Comparison of ENCODE assay signal across 15 mouse cellular contexts in the genomic region with DNA sequence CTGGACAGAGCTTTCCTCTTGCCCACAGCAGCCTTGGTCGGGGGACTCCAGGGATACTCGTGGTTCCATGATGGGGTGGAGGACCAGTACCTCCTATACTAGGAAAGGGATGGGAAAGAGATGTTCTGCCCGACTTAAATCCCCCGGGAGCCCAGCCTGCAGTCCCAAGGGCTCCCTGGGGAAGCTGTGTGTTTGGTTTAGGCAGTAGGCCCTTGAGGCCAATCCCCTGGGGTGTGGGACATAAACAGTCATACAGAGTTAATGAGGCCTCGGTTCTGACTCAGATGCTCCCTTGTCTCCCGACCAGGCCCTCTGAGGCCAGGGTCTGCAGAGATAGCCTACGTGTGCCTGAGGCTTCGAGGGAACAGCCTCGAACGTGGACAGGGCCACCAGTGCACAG.
DNase-seq lines count a peak whose midpoint lies in the region; ATAC-seq and TF ChIP-seq lines count a peak whose summit lies in the region.
"Had no signal": no experiment of that assay in that cellular context is flagged by ENCODE, and none has a peak within 500 bp of the region (broad histone marks: within the 10 kb centered on the region; RNA-seq: fewer than 3 reads in every experiment).

No protein-coding gene starts in this region.

- 61% methylated on average over 10 of the region's 10 CpGs for WGBS in embryonic facial prominence, embryonic 14.5 days
- WGBS in embryonic facial prominence, embryonic 10.5 days: 64% methylated on average over 10 of the region's 10 CpGs
- WGBS in hindbrain, embryonic 16.5 days: 61% methylated on average over 10 of the region's 10 CpGs
- WGBS in hindbrain, postnatal 0 days: 63% methylated on average over 10 of the region's 10 CpGs
- 67% methylated on average over 10 of the region's 10 CpGs for WGBS in midbrain, embryonic 12.5 days
- 62% methylated on average over 10 of the region's 10 CpGs for WGBS in midbrain, embryonic 16.5 days
- WGBS in stomach, embryonic 15.5 days: 64% methylated on average over 10 of the region's 10 CpGs

- H3K4me1 ChIP-seq in embryonic facial prominence, embryonic 14.5 days (ENCODE audit: control insufficient read depth, insufficient read depth, low read length): no peaks in the 10 kb centered on the region
- peaks cover 16% of the 10 kb centered on the region; the same call in 1 of the 2 replicates for H3K4me1 ChIP-seq in embryonic facial prominence, embryonic 10.5 days
- peaks cover 11% of the 10 kb centered on the region for H3K4me1 ChIP-seq in hindbrain, embryonic 16.5 days (ENCODE audit: control insufficient read depth, insufficient read depth, low read depth, low read length)
- no peaks in the 10 kb centered on the region for H3K4me1 ChIP-seq in hindbrain, postnatal 0 days (ENCODE audit: insufficient read depth, low read length)
- peaks cover 6% of the 10 kb centered on the region for H3K4me1 ChIP-seq in midbrain, embryonic 12.5 days
- H3K4me1 ChIP-seq in midbrain, embryonic 16.5 days (ENCODE audit: control insufficient read depth, insufficient read depth, low read length): 0 out of 2 replicates have a peak, but pooled peaks cover 5% of the 10 kb centered on the region
- H3K4me1 ChIP-seq in stomach, embryonic 15.5 days: peaks cover 6% of the 10 kb centered on the region

- TF ChIP-seq CTCF in hindbrain, postnatal 0 days (IDR thresholded peaks at IDR 0.05; ENCODE audit: low read depth): no peak

- ATAC-seq in embryonic facial prominence, embryonic 14.5 days (ENCODE audit: low read depth): peak; percentile 42; the same call in 1 of the 2 replicates
- ATAC-seq in hindbrain, embryonic 16.5 days: no peak
- ATAC-seq in hindbrain, postnatal 0 days: no peak
- no peak for ATAC-seq in midbrain, embryonic 12.5 days (ENCODE audit: low FRiP score, low read depth)
- ATAC-seq in midbrain, embryonic 16.5 days: no peak
- no peak for ATAC-seq in stomach, embryonic 15.5 days (ENCODE audit: insufficient read depth, low FRiP score, low read depth)
- ATAC-seq: inflammation-experienced regulatory T-cells, adult 6 months had no signal

- H3K27me3 ChIP-seq in embryonic facial prominence, embryonic 14.5 days (replicated peaks; ENCODE audit: control insufficient read depth, insufficient read depth, low read length): no peaks in the 10 kb centered on the region
- H3K27me3 ChIP-seq in embryonic facial prominence, embryonic 10.5 days (replicated peaks; ENCODE audit: low read depth, poor library complexity, severe bottlenecking): no peaks in the 10 kb centered on the region
- H3K27me3 ChIP-seq in hindbrain, embryonic 16.5 days (replicated peaks; ENCODE audit: control insufficient read depth, insufficient read depth, low read length): no peaks in the 10 kb centered on the region
- no peaks in the 10 kb centered on the region for H3K27me3 ChIP-seq in hindbrain, postnatal 0 days (ENCODE audit: insufficient read depth, low read length)
- no peaks in the 10 kb centered on the region for H3K27me3 ChIP-seq in midbrain, embryonic 12.5 days
- no peaks in the 10 kb centered on the region for H3K27me3 ChIP-seq in midbrain, embryonic 16.5 days (ENCODE audit: control insufficient read depth, insufficient read depth, low read depth, low read length)
- no peaks in the 10 kb centered on the region for H3K27me3 ChIP-seq in stomach, embryonic 15.5 days (replicated peaks)
- H3K27me3 ChIP-seq: forebrain, embryonic 12.5 days; heart, embryonic 15.5 days had no signal

- no peak overlapping the region for H3K4me2 ChIP-seq in embryonic facial prominence, embryonic 14.5 days (ENCODE audit: low read depth, low read length)
- H3K4me2 ChIP-seq in hindbrain, embryonic 16.5 days (ENCODE audit: low read length): no peak overlapping the region
- H3K4me2 ChIP-seq in hindbrain, postnatal 0 days (ENCODE audit: low read depth, low read length): no peak overlapping the region
- H3K4me2 ChIP-seq in midbrain, embryonic 12.5 days (replicated peaks): no peak overlapping the region
- no peak overlapping the region for H3K4me2 ChIP-seq in midbrain, embryonic 16.5 days (ENCODE audit: low read length)
- H3K4me2 ChIP-seq in stomach, embryonic 15.5 days: no peak overlapping the region
- H3K4me2 ChIP-seq: forebrain, embryonic 12.5 days; heart, embryonic 15.5 days; liver, embryonic 11.5 days; midbrain, embryonic 11.5 days had no signal

- no peak overlapping the region for H3K9ac ChIP-seq in embryonic facial prominence, embryonic 14.5 days (ENCODE audit: low read depth, low read length)
- no peak overlapping the region; the same call in 1 of the 2 replicates for H3K9ac ChIP-seq in hindbrain, embryonic 16.5 days (ENCODE audit: low read depth, low read length)
- no peak overlapping the region for H3K9ac ChIP-seq in hindbrain, postnatal 0 days (replicated peaks; ENCODE audit: low read length)
- no peak overlapping the region for H3K9ac ChIP-seq in midbrain, embryonic 12.5 days (replicated peaks)
- no peak overlapping the region for H3K9ac ChIP-seq in midbrain, embryonic 16.5 days (ENCODE audit: low read depth, low read length)
- H3K9ac ChIP-seq in stomach, embryonic 15.5 days: no peak overlapping the region
- H3K9ac ChIP-seq: forebrain, embryonic 12.5 days; heart, embryonic 15.5 days had no signal

- no peak overlapping the region for H3K4me3 ChIP-seq in embryonic facial prominence, embryonic 14.5 days (ENCODE audit: low read depth, low read length)
- H3K4me3 ChIP-seq in embryonic facial prominence, embryonic 10.5 days: no peak overlapping the region
- H3K4me3 ChIP-seq in hindbrain, embryonic 16.5 days (ENCODE audit: low read length): no peak overlapping the region
- H3K4me3 ChIP-seq in hindbrain, postnatal 0 days (ENCODE audit: low read length): no peak overlapping the region
- H3K4me3 ChIP-seq in midbrain, embryonic 12.5 days: no peak overlapping the region
- no peak overlapping the region for H3K4me3 ChIP-seq in midbrain, embryonic 16.5 days (ENCODE audit: low read depth, low read length)
- no peak overlapping the region for H3K4me3 ChIP-seq in stomach, embryonic 15.5 days (replicated peaks)
- H3K4me3 ChIP-seq: forebrain, embryonic 12.5 days; heart, embryonic 15.5 days had no signal

- no peak overlapping the region for H3K27ac ChIP-seq in embryonic facial prominence, embryonic 14.5 days (replicated peaks; ENCODE audit: low read depth, low read length)
- H3K27ac ChIP-seq in embryonic facial prominence, embryonic 10.5 days (replicated peaks): no peak overlapping the region
- 0 out of 2 replicates have a peak overlapping the region, but pooled peaks have one; percentile 23 for H3K27ac ChIP-seq in hindbrain, embryonic 16.5 days (ENCODE audit: low read depth, low read length)
- H3K27ac ChIP-seq in hindbrain, postnatal 0 days: no peak overlapping the region
- 0 out of 2 replicates have a peak overlapping the region, but pooled peaks have one; percentile 10 for H3K27ac ChIP-seq in midbrain, embryonic 12.5 days (replicated peaks)
- no peak overlapping the region; the same call in 1 of the 2 replicates for H3K27ac ChIP-seq in midbrain, embryonic 16.5 days (ENCODE audit: low read length)
- peak overlapping the region; percentile 38 for H3K27ac ChIP-seq in stomach, embryonic 15.5 days
- H3K27ac ChIP-seq: forebrain, embryonic 12.5 days; heart, embryonic 15.5 days had no signal

- H3K36me3 ChIP-seq in embryonic facial prominence, embryonic 14.5 days (ENCODE audit: control insufficient read depth, insufficient read depth, low read length): peaks cover 3% of the 10 kb centered on the region; the same call in 1 of the 2 replicates
- peaks cover 34% of the 10 kb centered on the region for H3K36me3 ChIP-seq in embryonic facial prominence, embryonic 10.5 days (replicated peaks)
- H3K36me3 ChIP-seq in hindbrain, embryonic 16.5 days (ENCODE audit: control insufficient read depth, insufficient read depth, low read length): peaks cover 4% of the 10 kb centered on the region; the same call in 1 of the 2 replicates
- no peaks in the 10 kb centered on the region for H3K36me3 ChIP-seq in hindbrain, postnatal 0 days (ENCODE audit: insufficient read depth, low read length)
- H3K36me3 ChIP-seq in midbrain, embryonic 12.5 days: peaks cover 18% of the 10 kb centered on the region; the same call in 1 of the 2 replicates
- H3K36me3 ChIP-seq in midbrain, embryonic 16.5 days (ENCODE audit: control insufficient read depth, insufficient read depth, low read length): no peaks in the 10 kb centered on the region
- H3K36me3 ChIP-seq in stomach, embryonic 15.5 days: no peaks in the 10 kb centered on the region
- H3K36me3 ChIP-seq: heart, embryonic 15.5 days had no signal

- DNase-seq in embryonic facial prominence, embryonic 14.5 days (ENCODE audit: low spot score): no peak
- no peak for DNase-seq in embryonic facial prominence, embryonic 10.5 days (ENCODE audit: low spot score)
- no peak for DNase-seq in hindbrain, postnatal 0 days (ENCODE audit: low spot score)
- no peak for DNase-seq in cerebellum, adult 11 months
- DNase-seq: cerebellum, postnatal 10 days; lung, postnatal 14 days had no signal

- H3K9me3 ChIP-seq in embryonic facial prominence, embryonic 14.5 days (ENCODE audit: control insufficient read depth, low read length): peaks cover 9% of the 10 kb centered on the region
- peaks cover 4% of the 10 kb centered on the region; the same call in 1 of the 2 replicates for H3K9me3 ChIP-seq in embryonic facial prominence, embryonic 10.5 days
- peaks cover 4% of the 10 kb centered on the region; the same call in 1 of the 2 replicates for H3K9me3 ChIP-seq in hindbrain, embryonic 16.5 days (ENCODE audit: control insufficient read depth, low read length)
- no peaks in the 10 kb centered on the region for H3K9me3 ChIP-seq in hindbrain, postnatal 0 days (ENCODE audit: low read length)
- H3K9me3 ChIP-seq in midbrain, embryonic 12.5 days: peaks cover 5% of the 10 kb centered on the region; the same call in 1 of the 2 replicates
- no peaks in the 10 kb centered on the region for H3K9me3 ChIP-seq in midbrain, embryonic 16.5 days (replicated peaks; ENCODE audit: control insufficient read depth, low read length, poor library complexity, severe bottlenecking)
- H3K9me3 ChIP-seq in stomach, embryonic 15.5 days: no peaks in the 10 kb centered on the region
- H3K9me3 ChIP-seq: forebrain, embryonic 12.5 days had no signal

Comparison
In these comparisons a context has a peak if more than half of its experiments do, and no peak if none do; other contexts are left out.
1. H3K27ac ChIP-seq: peak in hindbrain, embryonic 16.5 days (single experiment), midbrain, embryonic 12.5 days (single experiment) and stomach, embryonic 15.5 days (single experiment); none in embryonic facial prominence, embryonic 14.5 days (single experiment), embryonic facial prominence, embryonic 10.5 days (single experiment), hindbrain, postnatal 0 days (single experiment) and midbrain, embryonic 16.5 days (single experiment).